Mouse (Mus musculus): ENCODE measurements around the gene Gm28372.

The Gm28372 gene

GRCm38 (mm10) chr2:130450434-130450796 is 45.4 kb downstream of the Gm28372 start:
- DNase-seq (ENCODE audit: low read depth, low spot score): peak; percentile 83

- no peak for DNase-seq (ENCODE audit: low read depth, low spot score)
Measured at GRCm38 (mm10) chr2:130451086-130451726, 46.2 kb downstream of the Gm28372 start.

GRCm38 (mm10) chr2:130451727-130452090 is 46.7 kb downstream of the Gm28372 start:
- no peak for DNase-seq (ENCODE audit: low read depth, low spot score)

GRCm38 (mm10) chr2:130452266-130452665 is 47.2 kb downstream of the Gm28372 start:
- no peak for DNase-seq (ENCODE audit: low read depth, low spot score)

GRCm38 (mm10) chr2:130453421-130453820 is 48.4 kb downstream of the Gm28372 start:
- peak; percentile 64 for DNase-seq (ENCODE audit: low read depth, low spot score)

- DNase-seq (ENCODE audit: low read depth, low spot score): peak; percentile 84
Measured at GRCm38 (mm10) chr2:130454748-130455370, 49.8 kb downstream of the Gm28372 start.

All from brain, adult 2 months (tissue).